Comparison of ENCODE assay signal across 8 mouse cellular contexts in the genomic region with DNA sequence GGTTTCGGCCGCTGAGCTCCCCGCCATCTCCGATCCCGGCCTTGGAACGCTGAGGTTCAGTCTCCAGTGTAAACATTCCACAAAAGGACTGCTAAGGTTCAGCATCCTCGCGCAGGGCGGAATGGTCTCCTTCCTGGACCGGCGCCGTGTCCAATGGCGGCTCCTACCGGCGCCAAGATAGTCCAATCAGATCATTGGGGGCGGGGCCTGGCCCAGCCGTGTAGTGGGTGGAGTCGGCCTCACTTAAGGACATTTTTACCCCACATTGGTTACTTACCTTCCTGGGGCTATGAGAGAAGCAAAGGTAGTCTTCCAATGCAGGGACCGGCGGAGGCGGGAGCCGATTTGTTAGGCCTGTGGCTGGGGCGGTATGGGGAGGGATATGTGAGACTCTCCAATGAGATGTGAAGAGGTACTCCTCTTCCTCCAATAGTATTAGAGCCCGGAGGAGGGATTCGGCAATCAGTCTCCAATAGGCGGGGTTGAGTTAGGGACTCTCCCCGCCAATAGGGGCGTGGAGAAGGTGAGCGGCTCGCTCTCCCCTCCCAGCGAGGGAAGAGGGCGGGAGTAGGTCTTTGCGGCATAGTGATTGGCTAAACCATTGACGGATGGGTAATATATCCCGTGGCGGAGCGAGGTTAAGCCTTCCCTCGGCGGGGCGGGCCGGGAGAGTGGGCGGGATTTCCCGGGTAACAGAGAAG. TPM values are rescaled to one million over a fixed set of nuclear protein-coding genes. Genes with fewer than 3 reads are reported as not detected.
DNase-seq lines count a peak whose midpoint lies in the region; ATAC-seq lines count a peak whose summit lies in the region.

No protein-coding gene starts in this region.

- H3K9me3 ChIP-seq in lung, embryonic 16.5 days (ENCODE audit: control insufficient read depth, low read length) = no peaks in the 10 kb centered on the region

- peak overlapping the region; percentile 100 for H3K27ac ChIP-seq in lung, embryonic 16.5 days (ENCODE audit: low read length)

- DNase-seq in MEL-GATA-1-ER (ENCODE audit: extremely low read depth, low read depth) = peak; percentile 99
- DNase-seq in cerebellum, adult 8-10 months = peak; percentile 97
- DNase-seq in forelimb bud, embryonic 11.5 days (ENCODE audit: low read depth, low spot score) = peak; percentile 99
- peak; percentile 98 for DNase-seq in layer of hippocampus, adult 9-10 months (ENCODE audit: low spot score)
- peak; percentile 88 for DNase-seq in ovary, postnatal 10 days (ENCODE audit: low spot score)
- peak; percentile 97 to 100 for DNase-seq in thymus, postnatal 10 days (ENCODE audit: low spot score in 2 of 2)

- WGBS in lung, embryonic 16.5 days = under 1% methylated on average over 43 of the region's 43 CpGs

- no peaks in the 10 kb centered on the region for H3K27me3 ChIP-seq in lung, embryonic 16.5 days (ENCODE audit: control insufficient read depth, insufficient read depth, low read depth, low read length)

- peaks cover 11% of the 10 kb centered on the region for H3K4me1 ChIP-seq in lung, embryonic 16.5 days (replicated peaks; ENCODE audit: control insufficient read depth, insufficient read depth, low read length)

- H3K4me2 ChIP-seq in lung, embryonic 16.5 days (ENCODE audit: low read depth, low read length) = peak overlapping the region; percentile 92

- H3K9ac ChIP-seq in lung, embryonic 16.5 days (ENCODE audit: low read length) = peak overlapping the region; percentile 92

- H3K36me3 ChIP-seq in lung, embryonic 16.5 days (ENCODE audit: control insufficient read depth, insufficient read depth, low read length) = no peaks in the 10 kb centered on the region

- peak overlapping the region; percentile 99 for H3K4me3 ChIP-seq in lung, embryonic 16.5 days (ENCODE audit: low read length)

- peak; percentile 56 to 57 for ATAC-seq in hematopoietic stem cell, adult 5-6 weeks (replicated peaks in 1 of 2; ENCODE audit: insufficient read depth in 1 of 2, low FRiP score in 2 of 2, low TSS enrichment in 1 of 2, low read depth in 1 of 2, poor library complexity in 2 of 2, severe bottlenecking in 2 of 2)
- peak; percentile 78 for ATAC-seq in lung, embryonic 16.5 days (ENCODE audit: low read depth)

RNA-seq across cellular contexts. Expression of a gene that starts 4.0 kb away (rescaled TPM):
- 122 and 136 TPM in 2 replicates for total RNA-seq in hematopoietic stem cell, adult 5-6 weeks (2017)
- 31.3 and 33.6 TPM in 2 replicates for polyA plus RNA-seq in lung, embryonic 16.5 days (2015; fragmentation: Nextera tagmentation; extraction: Ambion mirVana)

RNA-seq across cellular contexts. Expression of a gene that starts 54.7 kb away (rescaled TPM):
- 42.8 and 58.5 TPM in 2 replicates for total RNA-seq in hematopoietic stem cell, adult 5-6 weeks (2017)
- 65.0 and 74.5 TPM in 2 replicates for polyA plus RNA-seq in lung, embryonic 16.5 days (2015; fragmentation: Nextera tagmentation; extraction: Ambion mirVana)

Comparison
In these comparisons a context has a peak if more than half of its experiments do, and no peak if none do; other contexts are left out.
1. Peak in every context shown above with its lines: DNase-seq, ATAC-seq, H3K4me3 ChIP-seq and H3K27ac ChIP-seq.